Mouse (Mus musculus) kidney, adult 2 months (tissue): ENCODE measurements around the gene Olfr44.

ENCODE experiments used
- CTCF ChIP-seq: fragments of 200-500 bp; conservative IDR thresholded peaks from 2 replicates; pipeline ENCODE4 v1.5.1; 2011; ENCODE audit warnings: low read depth, mild to moderate bottlenecking, control low read depth, low read length, moderate library complexity, mixed read lengths; ENCODE audit not compliant: insufficient read depth, insufficient read length
- POLR2A ChIP-seq: fragments of 200-500 bp; IDR thresholded peaks from one replicate; pipeline ENCODE4 v1.6.1; 2011; ENCODE audit warnings: low read depth, low read length, control low read depth

- TF ChIP-seq CTCF (no peak), POLR2A (no peak)
Observed at GRCm38 (mm10) chr9:39515531-39515930, 21.7 kb upstream of the Olfr44 start, which contains the start of gene Olfr957.
